Mouse (Mus musculus) Patski (cell line): ENCODE measurements around the gene Itih1. TPM values are rescaled to one million over a fixed set of nuclear protein-coding genes. Genes with fewer than 3 reads are reported as not detected.

Source experiments
- ATAC-seq: fragments of 100-300 bp; one replicate; pipeline ENCODE4 v1.8.0; 2021
- CTCF ChIA-PET: fragments of 350-600 bp; sonication (Branson Sonifier 250); formaldehyde crosslinking; loops from one replicate; lab custom pipeline; 2022; ENCODE audit warnings: inconsistent platforms; lab: Charles Lee
- POLR2A ChIA-PET: fragments of 350-600 bp; sonication (Branson Sonifier 250); formaldehyde crosslinking; loops from one replicate; lab custom pipeline; 2022; ENCODE audit warnings: antibody characterized with exemption, inconsistent platforms; lab: Charles Lee
- DNase-seq: peaks from one replicate; pipeline ENCODE4 v3.0.0-alpha.2; 2011; ENCODE audit warnings: low read depth, low spot score
- H3K27me3 ChIP-seq: fragments of 371-371 bp; one replicate; pipeline ENCODE4 v1.5.1; 2021
- CTCF ChIP-seq: fragments of 100-300 bp; IDR thresholded peaks from one replicate; pipeline ENCODE4 v1.5.1; 2021
- in situ Hi-C: fragments of 300-500 bp; cut with MboI; formaldehyde crosslinking; loops from 3 replicates; pipeline ENCODE4 v1.11.1; 2018; ENCODE audit warnings: low pct_unique_long_range_greater_than_20kb, mixed read lengths
- polyA plus RNA-seq: library from polyadenylated mRNA; unstranded; gene quantifications from one replicate; pipeline ENCODE4 v1.2.3, GENCODE M21; 2021

Itih1 gene
- 0.87 TPM for polyA plus RNA-seq

DNA sequence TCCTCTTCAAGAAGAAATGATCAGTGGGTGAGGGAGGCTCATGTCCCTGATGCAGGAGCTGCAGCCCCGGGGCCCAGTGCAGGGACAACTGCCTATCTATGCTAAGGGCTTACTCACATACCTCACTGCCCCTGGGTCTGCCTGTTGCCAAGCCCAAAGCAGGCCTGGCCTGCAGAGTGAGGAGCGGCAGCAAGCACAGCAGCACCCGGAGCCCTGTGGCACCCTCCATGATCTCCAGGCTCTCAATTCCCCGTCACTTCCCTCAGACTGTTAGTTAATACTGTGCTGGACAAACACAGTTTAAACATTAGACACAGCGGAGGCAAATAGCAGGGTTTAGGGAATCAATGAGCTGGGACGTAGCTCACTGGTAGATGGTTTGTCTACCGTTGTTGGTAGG lies at the start of gene Itih1:
TSS of gene Itih1 (minus strand) at position 252 of the 400 bp plus-strand sequence.
- no peaks in the 10 kb centered on the region for H3K27me3 ChIP-seq
- in situ Hi-C loops: loop anchor here (5.0 to 10.0 kb wide), 2 partner anchors 76 to 248 kb away; no protein-coding TSS in a partner anchor
- no peak for TF ChIP-seq CTCF
- ATAC-seq (no peak), DNase-seq (no peak)
- ChIA-PET POLR2A (interaction anchor here (1.2 to 1.3 kb wide), 2 partner anchors 71 to 81 kb away, joined by 3 to 5 read pairs; no protein-coding TSS in a partner anchor), CTCF (interaction anchor here (0.8 to 4.1 kb wide), 10 partner anchors 16 to 85 kb away, joined by 3 to 48 read pairs (median 4); no protein-coding TSS in a partner anchor)

GRCm38 (mm10) chr14:30976222-30976621 lies 33.1 kb upstream of the Itih1 start:
- in situ Hi-C loops: no loop called here
- ChIA-PET POLR2A (no interaction called here), CTCF (no interaction called here)
- no peak for TF ChIP-seq CTCF
- no peaks in the 10 kb centered on the region for H3K27me3 ChIP-seq
- DNase-seq (no peak), ATAC-seq (no peak)

GRCm38 (mm10) chr14:30974204-30974603 lies 31.1 kb upstream of the Itih1 start:
- TF ChIP-seq CTCF: no peak
- DNase-seq (peak; percentile 39), ATAC-seq (peak; percentile 60)
- in situ Hi-C loops: no loop called here
- ChIA-PET POLR2A (no interaction called here), CTCF (interaction anchor here (0.9 to 1.6 kb wide), 2 partner anchors 13 to 108 kb away, joined by 3 read pairs; no protein-coding TSS in a partner anchor)
- no peaks in the 10 kb centered on the region for H3K27me3 ChIP-seq

- no peaks in the 10 kb centered on the region for H3K27me3 ChIP-seq
- CTCF ChIA-PET: interaction anchor here (1.3 to 1.6 kb wide), 2 partner anchors 10 to 37 kb away, joined by 3 read pairs; partner anchors contain the start of gene Nek4
- DNase-seq: no peak
- POLR2A ChIA-PET: no interaction called here
- ATAC-seq: no peak
- in situ Hi-C loops: no loop called here
- TF ChIP-seq CTCF: no peak
Observed at GRCm38 (mm10) chr14:30960366-30960765, 17.3 kb upstream of the Itih1 start.

DNA sequence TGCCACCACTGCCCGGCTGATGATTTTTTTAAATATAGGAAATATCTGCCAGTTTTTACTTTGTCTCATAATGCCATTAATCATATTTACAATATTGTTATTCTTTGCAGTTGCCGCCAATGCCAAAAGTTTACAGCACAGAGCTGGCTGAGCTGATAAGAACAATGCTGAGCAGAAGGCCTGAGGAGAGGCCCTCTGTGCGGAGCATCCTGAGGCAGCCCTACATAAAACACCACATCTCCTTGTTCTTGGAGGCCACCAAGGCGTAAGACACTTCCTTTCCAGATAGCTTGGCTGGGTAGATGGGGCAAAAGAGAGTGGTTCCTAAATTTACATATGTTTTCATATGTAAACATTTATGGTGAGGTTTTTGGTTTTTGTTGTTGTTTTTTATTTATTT lies 15.9 kb upstream of the Itih1 start:
- H3K27me3 ChIP-seq: no peaks in the 10 kb centered on the region
- ChIA-PET POLR2A (no interaction called here), CTCF (interaction anchor here (1.6 kb wide), 1 partner anchor 8 kb away, joined by 3 read pairs; the partner anchor contains the start of gene Nek4)
- DNase-seq: no peak
- no peak for TF ChIP-seq CTCF
- in situ Hi-C loops: no loop called here
- ATAC-seq: no peak

GRCm38 (mm10) chr14:30958517-30958916 lies 15.4 kb upstream of the Itih1 start:
- no peak for ATAC-seq
- CTCF ChIA-PET: interaction anchor here (1.6 kb wide), 1 partner anchor 8 kb away, joined by 3 read pairs; the partner anchor contains the start of gene Nek4
- POLR2A ChIA-PET: no interaction called here
- H3K27me3 ChIP-seq: no peaks in the 10 kb centered on the region
- no peak for DNase-seq
- TF ChIP-seq CTCF: no peak
- in situ Hi-C loops: no loop called here

- ATAC-seq: peak; percentile 65
- POLR2A ChIA-PET: interaction anchor here (0.6 kb wide), 1 partner anchor 67 kb away, joined by 3 read pairs; no protein-coding TSS in a partner anchor
- H3K27me3 ChIP-seq: no peaks in the 10 kb centered on the region
- TF ChIP-seq CTCF: no peak
- CTCF ChIA-PET: interaction anchor here (0.8 to 2.5 kb wide), 6 partner anchors 8 to 86 kb away, joined by 3 to 6 read pairs (median 4); no protein-coding TSS in a partner anchor
- peak; percentile 89 for DNase-seq
- in situ Hi-C loops: no loop called here
Observed at GRCm38 (mm10) chr14:30951154-30951825, 8.2 kb upstream of the Itih1 start, which contains the start of gene Nek4. Gene Nek4, plus strand, starts transcription at chr14:30951377.

- DNase-seq: no peak
- H3K27me3 ChIP-seq: no peaks in the 10 kb centered on the region
- POLR2A ChIA-PET: no interaction called here
- CTCF ChIA-PET: interaction anchor here (1.8 kb wide), 1 partner anchor 84 kb away, joined by 4 read pairs; no protein-coding TSS in a partner anchor
- in situ Hi-C loops: loop anchor here (10.0 kb wide), 1 partner anchor 255 kb away; no protein-coding TSS in a partner anchor
- no peak for ATAC-seq
- TF ChIP-seq CTCF: no peak
Observed at GRCm38 (mm10) chr14:30949986-30950385, 6.9 kb upstream of the Itih1 start.

DNA sequence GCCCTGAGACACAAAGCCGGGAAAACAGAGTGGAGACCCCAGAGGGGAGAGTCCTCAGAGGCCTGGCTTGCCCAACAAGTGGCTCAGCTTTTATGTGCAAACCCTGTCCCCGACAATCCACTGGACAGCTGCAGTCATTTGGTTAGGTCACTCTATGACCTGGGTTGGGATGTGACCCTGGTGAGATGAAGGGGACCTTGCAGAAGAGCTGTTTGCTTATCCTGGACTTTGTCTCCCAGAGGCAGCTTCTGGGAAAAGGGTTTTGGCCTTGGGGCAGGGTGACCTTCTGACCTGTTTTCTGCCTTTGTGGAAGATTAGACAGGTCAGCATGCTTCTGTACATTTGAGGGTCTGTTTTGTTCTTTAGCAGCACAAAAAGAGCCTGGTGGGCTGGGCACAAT lies 1.7 kb upstream of the Itih1 start:
- CTCF ChIA-PET: interaction anchor here (0.8 to 4.1 kb wide), 10 partner anchors 10 to 90 kb away, joined by 3 to 48 read pairs (median 5); partner anchors contain the start of gene Mustn1
- no peak for DNase-seq
- no peak for ATAC-seq
- TF ChIP-seq CTCF: no peak
- POLR2A ChIA-PET: interaction anchor here (1.1 kb wide), 1 partner anchor 68 kb away, joined by 3 read pairs; no protein-coding TSS in a partner anchor
- H3K27me3 ChIP-seq: no peaks in the 10 kb centered on the region
- in situ Hi-C loops: loop anchor here (5.0 to 10.0 kb wide), 2 partner anchors 77 to 250 kb away; no protein-coding TSS in a partner anchor
